Mouse (Mus musculus): ENCODE measurements around the gene Amh. TPM values are rescaled to one million over a fixed set of nuclear protein-coding genes. Genes with fewer than 3 reads are reported as not detected.
A peak's percentile ranks its signal among the peaks of the same experiment; 100 is the strongest.
"Not testable (repeated sequence)": the region's sequence is repeated elsewhere in the genome, so short reads cannot be mapped to it uniquely, and the experiment has no call there.

Amh gene
- polyA plus RNA-seq, 1 experiment, result not detected

GRCm38 (mm10) chr10:80808985-80809632 lies 4.1 kb downstream of the Amh start:
- Histone ChIP-seq H3K4me1 (ENCODE audit: control insufficient read depth, insufficient read depth, insufficient read length, low read length) (no peaks in the 10 kb centered on the region; the same call in 1 of the 2 replicates), H3K4me3 (ENCODE audit: insufficient read depth, low read depth, low read length) (peak overlapping the region; percentile 13), H3K27ac (replicated peaks; ENCODE audit: low read depth, low read length) (no peak overlapping the region)

- Histone ChIP-seq H3K4me3 (ENCODE audit: insufficient read depth, low read depth, low read length) (no peak overlapping the region), H3K27ac (replicated peaks; ENCODE audit: low read depth, low read length) (no peak overlapping the region), H3K4me1 (ENCODE audit: control insufficient read depth, insufficient read depth, insufficient read length, low read length) (no peaks in the 10 kb centered on the region; the same call in 1 of the 2 replicates)
These were observed 5.0 kb downstream of the Amh start for GRCm38 (mm10) chr10:80810084-80810483.

- Histone ChIP-seq H3K27ac (replicated peaks; ENCODE audit: low read depth, low read length) (no peak overlapping the region), H3K4me3 (ENCODE audit: insufficient read depth, low read depth, low read length) (no peak overlapping the region), H3K4me1 (ENCODE audit: control insufficient read depth, insufficient read depth, insufficient read length, low read length) (no peaks in the 10 kb centered on the region)
These were observed 7.5 kb downstream of the Amh start for GRCm38 (mm10) chr10:80812391-80813041.

- no peak within 1 kb of the TSS for H3K27ac ChIP-seq (replicated peaks; ENCODE audit: low read depth, low read length)
- no peaks in the 10 kb centered on the region for H3K4me1 ChIP-seq (ENCODE audit: control insufficient read depth, insufficient read depth, insufficient read length, low read length)
- H3K4me3 ChIP-seq (ENCODE audit: insufficient read depth, low read depth, low read length), result no peak within 1 kb of the TSS
These were observed 8.3 kb downstream of the Amh start, which contains the start of gene Jsrp1 for GRCm38 (mm10) chr10:80813366-80813765. Gene Jsrp1 (minus strand): TSS chr10:80813498.

GRCm38 (mm10) chr10:80814800-80815199 lies 9.8 kb downstream of the Amh start:
- Histone ChIP-seq H3K4me3 (ENCODE audit: insufficient read depth, low read depth, low read length) (no peak overlapping the region), H3K27ac (replicated peaks; ENCODE audit: low read depth, low read length) (no peak overlapping the region), H3K4me1 (ENCODE audit: control insufficient read depth, insufficient read depth, insufficient read length, low read length) (no peaks in the 10 kb centered on the region)

GRCm38 (mm10) chr10:80816303-80816702 lies 11.3 kb downstream of the Amh start:
- not testable (repeated sequence) for H3K27ac ChIP-seq (replicated peaks; ENCODE audit: low read depth, low read length); H3K4me3 ChIP-seq (ENCODE audit: insufficient read depth, low read depth, low read length); H3K4me1 ChIP-seq (ENCODE audit: control insufficient read depth, insufficient read depth, insufficient read length, low read length)

- Histone ChIP-seq H3K4me3 (ENCODE audit: insufficient read depth, low read depth, low read length) (no peak overlapping the region), H3K27ac (replicated peaks; ENCODE audit: low read depth, low read length) (no peak overlapping the region), H3K4me1 (ENCODE audit: control insufficient read depth, insufficient read depth, insufficient read length, low read length) (no peaks in the 10 kb centered on the region)
These were observed 12.1 kb downstream of the Amh start for GRCm38 (mm10) chr10:80817164-80817563.

- H3K4me1 ChIP-seq (ENCODE audit: control insufficient read depth, insufficient read depth, insufficient read length, low read length); H3K4me3 ChIP-seq (ENCODE audit: insufficient read depth, low read depth, low read length); H3K27ac ChIP-seq (replicated peaks; ENCODE audit: low read depth, low read length): not testable (repeated sequence)
These were observed 12.9 kb downstream of the Amh start for GRCm38 (mm10) chr10:80817955-80818354.

- Histone ChIP-seq H3K4me1 (ENCODE audit: control insufficient read depth, insufficient read depth, insufficient read length, low read length) (no peaks in the 10 kb centered on the region), H3K27ac (replicated peaks; ENCODE audit: low read depth, low read length) (no peak overlapping the region), H3K4me3 (ENCODE audit: insufficient read depth, low read depth, low read length) (no peak overlapping the region)
These were observed 13.7 kb downstream of the Amh start for GRCm38 (mm10) chr10:80818599-80819281.

- Histone ChIP-seq H3K27ac (replicated peaks; ENCODE audit: low read depth, low read length) (no peak overlapping the region), H3K4me3 (ENCODE audit: insufficient read depth, low read depth, low read length) (no peak overlapping the region), H3K4me1 (ENCODE audit: control insufficient read depth, insufficient read depth, insufficient read length, low read length) (no peaks in the 10 kb centered on the region)
These were observed 14.4 kb downstream of the Amh start for GRCm38 (mm10) chr10:80819406-80819805.

GRCm38 (mm10) chr10:80821991-80822390 lies 16.9 kb downstream of the Amh start:
- Histone ChIP-seq H3K27ac (replicated peaks; ENCODE audit: low read depth, low read length) (no peak overlapping the region), H3K4me1 (ENCODE audit: control insufficient read depth, insufficient read depth, insufficient read length, low read length) (no peaks in the 10 kb centered on the region), H3K4me3 (ENCODE audit: insufficient read depth, low read depth, low read length) (no peak overlapping the region)

- Histone ChIP-seq H3K4me1 (ENCODE audit: control insufficient read depth, insufficient read depth, insufficient read length, low read length) (no peaks in the 10 kb centered on the region), H3K4me3 (ENCODE audit: insufficient read depth, low read depth, low read length) (no peak overlapping the region), H3K27ac (replicated peaks; ENCODE audit: low read depth, low read length) (no peak overlapping the region)
These were observed 17.5 kb downstream of the Amh start for GRCm38 (mm10) chr10:80822528-80822927.

GRCm38 (mm10) chr10:80823316-80823715 lies 18.3 kb downstream of the Amh start:
- Histone ChIP-seq H3K4me1 (ENCODE audit: control insufficient read depth, insufficient read depth, insufficient read length, low read length) (no peaks in the 10 kb centered on the region; the same call in 1 of the 2 replicates), H3K27ac (replicated peaks; ENCODE audit: low read depth, low read length) (no peak overlapping the region), H3K4me3 (ENCODE audit: insufficient read depth, low read depth, low read length) (no peak overlapping the region)

GRCm38 (mm10) chr10:80823847-80824643 lies 19.0 kb downstream of the Amh start:
- Histone ChIP-seq H3K27ac (replicated peaks; ENCODE audit: low read depth, low read length) (peak overlapping the region; percentile 19), H3K4me1 (ENCODE audit: control insufficient read depth, insufficient read depth, insufficient read length, low read length) (no peaks in the 10 kb centered on the region; the same call in 1 of the 2 replicates), H3K4me3 (ENCODE audit: insufficient read depth, low read depth, low read length) (no peak overlapping the region)

- Histone ChIP-seq H3K27ac (replicated peaks; ENCODE audit: low read depth, low read length) (0 out of 2 replicates have a peak overlapping the region, but pooled peaks have one; percentile 19), H3K4me3 (ENCODE audit: insufficient read depth, low read depth, low read length) (no peak overlapping the region), H3K4me1 (ENCODE audit: control insufficient read depth, insufficient read depth, insufficient read length, low read length) (no peaks in the 10 kb centered on the region; the same call in 1 of the 2 replicates)
These were observed 19.8 kb downstream of the Amh start for GRCm38 (mm10) chr10:80824827-80825226.
